ENCODE assay signal across 8 mouse cellular contexts in the genomic region with DNA sequence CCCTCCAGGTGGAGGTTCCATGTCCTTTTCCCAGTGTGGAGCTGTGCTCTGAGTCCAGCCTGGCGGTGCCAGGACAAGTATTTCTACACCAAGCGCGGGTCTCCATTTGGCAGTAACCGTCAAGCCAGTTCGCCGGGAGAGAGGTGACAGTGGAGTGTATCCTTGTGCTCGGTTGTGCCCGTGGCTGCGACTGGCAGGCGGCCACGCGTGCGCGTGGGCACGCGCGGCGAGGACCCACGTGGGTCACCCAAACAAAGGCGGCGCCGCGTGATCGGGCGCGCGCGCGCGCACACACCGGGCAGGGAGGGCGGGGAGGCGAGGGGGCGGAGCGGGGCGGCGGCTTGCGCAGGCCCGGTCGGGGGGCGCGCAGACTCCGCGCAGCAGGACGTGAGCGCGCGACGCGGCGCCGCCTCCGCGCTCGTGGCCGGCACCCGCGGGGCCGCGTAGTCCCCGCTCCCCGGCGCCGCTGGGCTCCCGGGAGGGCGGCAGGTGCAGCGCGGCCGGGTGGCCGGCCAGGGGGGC. TPM values are rescaled to one million over a fixed set of nuclear protein-coding genes. Genes with fewer than 3 reads are reported as not detected.
A peak's percentile ranks its signal among the peaks of the same experiment; 100 is the strongest.
DNase-seq lines count a peak whose midpoint lies in the region; ATAC-seq lines count a peak whose summit lies in the region.

No protein-coding gene starts in this region.

- H3K4me2 ChIP-seq in hindbrain, embryonic 16.5 days (ENCODE audit: low read length): peak overlapping the region; percentile 80

- peaks cover 38% of the 10 kb centered on the region for H3K4me1 ChIP-seq in hindbrain, embryonic 16.5 days (ENCODE audit: control insufficient read depth, insufficient read depth, low read depth, low read length)

- H3K9ac ChIP-seq in hindbrain, embryonic 16.5 days (ENCODE audit: low read depth, low read length): peak overlapping the region; percentile 99

- H3K36me3 ChIP-seq in hindbrain, embryonic 16.5 days (ENCODE audit: control insufficient read depth, insufficient read depth, low read length): no peaks in the 10 kb centered on the region

- H3K9me3 ChIP-seq in hindbrain, embryonic 16.5 days (ENCODE audit: control insufficient read depth, low read length): no peaks in the 10 kb centered on the region

- ATAC-seq in activated CD4-positive, CD25-positive, alpha-beta regulatory T cell, adult 4 months: peak; percentile 15
- peak; percentile 6; the same call in 1 of the 2 replicates for ATAC-seq in common myeloid progenitor, adult 5-6 weeks (replicated peaks; ENCODE audit: low read depth, poor library complexity, severe bottlenecking)
- ATAC-seq in hindbrain, embryonic 16.5 days: peak; percentile 77

- peak; percentile 73 for DNase-seq in gastrocnemius, adult 18-20 months (ENCODE audit: low spot score)
- peak; percentile 79 to 90 for DNase-seq in left cerebral cortex, adult 18-20 months (ENCODE audit: low spot score in 2 of 2)
- peak; percentile 86 to 93 for DNase-seq in lung, postnatal 4 days
- DNase-seq in right cerebral cortex, adult 2 months (ENCODE audit: low spot score in 2 of 2): peak; percentile 84 to 90
- DNase-seq in urinary bladder, postnatal 14 days (ENCODE audit: low spot score): peak; percentile 79

- WGBS in hindbrain, embryonic 16.5 days: under 1% methylated on average over 63 of the region's 70 CpGs

- peak overlapping the region; percentile 93 for H3K27ac ChIP-seq in hindbrain, embryonic 16.5 days (ENCODE audit: low read depth, low read length)

- H3K4me3 ChIP-seq in hindbrain, embryonic 16.5 days (ENCODE audit: low read length): peak overlapping the region; percentile 78

- no peaks in the 10 kb centered on the region for H3K27me3 ChIP-seq in hindbrain, embryonic 16.5 days (replicated peaks; ENCODE audit: control insufficient read depth, insufficient read depth, low read length)

RNA-seq across cellular contexts. Expression of a gene that starts 1.0 kb away (rescaled TPM):
- polyA plus RNA-seq in activated CD4-positive, CD25-positive, alpha-beta regulatory T cell, adult 4 months (2017; shearing (Covaris generic)): 10 to 100 TPM; 20.5 to 22.7 TPM
- 29.5 and 33.1 TPM in 2 replicates for total RNA-seq in common myeloid progenitor, adult 5-6 weeks (2017)
- total RNA-seq in gastrocnemius, adult 18-20 months (2021): 10 to 100 TPM in 1 of 2 experiments, 1 to 10 TPM in 1; 7.6 to 12.1 TPM
- polyA plus RNA-seq in hindbrain, embryonic 16.5 days (2015; fragmentation: Nextera tagmentation; extraction: Ambion mirVana): 18.4 and 30.4 TPM in 2 replicates
- 10 to 100 TPM; 44.2 to 49.4 TPM for total RNA-seq in left cerebral cortex, adult 18-20 months (2021)

RNA-seq across cellular contexts. Expression of a gene that starts 24.9 kb away (rescaled TPM):
- 1 to 10 TPM; 3.9 to 4.9 TPM for polyA plus RNA-seq in activated CD4-positive, CD25-positive, alpha-beta regulatory T cell, adult 4 months (2017; shearing (Covaris generic))
- 3.3 and 3.6 TPM in 2 replicates for total RNA-seq in common myeloid progenitor, adult 5-6 weeks (2017)
- under 1 TPM; 0.24 to 0.32 TPM for total RNA-seq in gastrocnemius, adult 18-20 months (2021)
- polyA plus RNA-seq in hindbrain, embryonic 16.5 days (2015; fragmentation: Nextera tagmentation; extraction: Ambion mirVana): 0.76 and 1.2 TPM in 2 replicates
- total RNA-seq in left cerebral cortex, adult 18-20 months (2021): 1 to 10 TPM; 4.3 to 5.3 TPM

Comparison
In these comparisons a context has a peak if more than half of its experiments do, and no peak if none do; other contexts are left out.
1. Peak in every context shown above with its lines: DNase-seq, ATAC-seq, H3K4me3 ChIP-seq and H3K27ac ChIP-seq.
2. ATAC-seq: peak in every context shown above with its lines; median percentile 77 in hindbrain, embryonic 16.5 days; 15 in activated CD4-positive, CD25-positive, alpha-beta regulatory T cell, adult 4 months; 6 in common myeloid progenitor, adult 5-6 weeks.